Mouse (Mus musculus) heart, postnatal 25 days (tissue): ENCODE measurements around the gene Ankrd16. TPM values are rescaled to one million over a fixed set of nuclear protein-coding genes. Genes with fewer than 3 reads are reported as not detected.

ENCODE experiments used
- DNase-seq: peaks from one replicate; pipeline ENCODE4 v3.0.0; 2022; ENCODE audit warnings: low spot score
- intact Hi-C: fragments of 180-260 bp; cut with DNase I; formaldehyde crosslinking; loops from one replicate; pipeline ENCODE4 v1.15.1; 2025
- total RNA-seq, 2 experiments: library from RNA; stranded (reverse); gene quantifications; 2 replicates each; pipeline ENCODE4 v1.2.3; 2021

The Ankrd16 gene
- total RNA-seq, result 10 to 100 TPM; 18.8 to 21.5 TPM

GRCm38 (mm10) chr2:11777091-11778068, at the start of gene Ankrd16, which contains the start of gene Fbh1:
Gene Ankrd16, plus strand, starts transcription at chr2:11777876.
Gene Fbh1, minus strand, starts transcription at chr2:11777582.
- intact Hi-C loops, result loop anchor here (5.0 kb wide), 2 partner anchors 70 to 175 kb away; partner anchors contain the start of genes Il15ra and Rbm17
- DNase-seq, result peak; percentile 99

GRCm38 (mm10) chr2:11729091-11729490, 48.6 kb upstream of the Ankrd16 start:
- intact Hi-C loops, result no loop called here
- DNase-seq, result no peak

- intact Hi-C loops, result no loop called here
- no peak for DNase-seq
These were observed 44.7 kb upstream of the Ankrd16 start for GRCm38 (mm10) chr2:11732978-11733377.

DNA sequence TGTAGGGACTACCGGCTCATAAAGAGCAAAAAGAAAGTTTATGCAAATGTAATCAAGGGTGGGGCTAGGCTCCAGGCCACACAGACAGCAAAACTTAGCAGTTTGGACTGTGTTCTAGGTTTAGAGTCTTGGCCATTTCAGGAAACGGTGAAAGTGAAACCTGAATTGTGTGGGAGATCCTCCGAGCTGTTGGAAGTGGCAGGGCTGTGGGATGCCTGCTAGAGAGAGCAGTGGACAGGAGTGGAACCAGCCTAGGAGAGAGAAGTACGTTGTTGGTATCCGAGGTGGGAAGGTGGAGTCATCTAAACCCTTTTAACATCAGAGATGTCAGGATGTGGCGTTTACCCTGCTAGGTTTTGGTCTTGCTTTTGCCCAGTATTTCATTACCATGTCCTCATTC, 41.8 kb upstream of the Ankrd16 start:
- DNase-seq, result no peak
- intact Hi-C loops, result no loop called here

DNA sequence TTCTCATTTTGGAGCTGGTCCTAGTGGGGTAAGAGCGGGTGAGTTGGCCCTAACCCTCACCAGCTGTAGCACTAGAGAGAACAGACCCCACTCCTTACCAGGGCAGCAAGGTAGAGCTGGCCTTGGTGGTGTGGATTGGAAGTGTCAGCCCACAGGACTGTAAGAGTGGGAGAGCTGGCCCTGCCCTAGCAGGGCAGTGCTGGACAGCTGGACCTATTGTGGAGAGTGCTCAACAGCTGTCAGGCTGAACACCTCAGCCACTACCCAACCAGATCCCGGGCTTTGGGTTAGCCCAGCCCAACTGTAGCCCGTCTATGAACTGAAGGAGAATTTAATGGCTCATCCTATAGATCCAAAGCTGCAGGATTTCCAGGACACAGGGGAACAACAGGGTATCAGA, 38.9 kb upstream of the Ankrd16 start:
- no peak for DNase-seq
- intact Hi-C loops, result no loop called here

DNA sequence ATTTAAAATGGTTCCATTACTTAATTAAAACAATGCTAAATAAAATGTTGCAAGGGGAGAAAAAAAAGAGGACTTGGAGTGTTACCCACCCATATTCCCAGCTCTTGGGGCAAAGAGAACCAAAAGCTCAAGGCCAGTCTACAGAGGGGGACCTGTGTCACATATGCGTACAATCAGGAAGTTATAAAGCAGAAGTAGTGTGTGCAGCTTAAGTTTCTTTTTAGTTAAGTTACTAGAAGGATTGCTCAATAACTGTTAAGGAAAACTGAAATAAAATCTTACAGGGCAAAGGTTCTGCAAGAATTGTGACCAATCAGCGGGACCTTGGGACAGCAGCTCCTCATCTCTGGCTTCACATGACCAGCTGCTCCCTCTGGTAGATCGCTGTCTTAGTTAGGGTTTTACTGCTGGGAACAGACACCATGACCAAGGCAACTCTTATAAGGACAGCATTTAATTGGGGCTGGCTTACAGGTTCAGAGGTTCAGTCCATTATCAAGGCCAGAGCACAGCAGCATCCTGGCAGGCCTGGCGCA, 38.1 kb upstream of the Ankrd16 start:
- intact Hi-C loops, result no loop called here
- no peak for DNase-seq

GRCm38 (mm10) chr2:11762541-11762940, 15.1 kb upstream of the Ankrd16 start:
- intact Hi-C loops, result no loop called here
- DNase-seq, result no peak

DNA sequence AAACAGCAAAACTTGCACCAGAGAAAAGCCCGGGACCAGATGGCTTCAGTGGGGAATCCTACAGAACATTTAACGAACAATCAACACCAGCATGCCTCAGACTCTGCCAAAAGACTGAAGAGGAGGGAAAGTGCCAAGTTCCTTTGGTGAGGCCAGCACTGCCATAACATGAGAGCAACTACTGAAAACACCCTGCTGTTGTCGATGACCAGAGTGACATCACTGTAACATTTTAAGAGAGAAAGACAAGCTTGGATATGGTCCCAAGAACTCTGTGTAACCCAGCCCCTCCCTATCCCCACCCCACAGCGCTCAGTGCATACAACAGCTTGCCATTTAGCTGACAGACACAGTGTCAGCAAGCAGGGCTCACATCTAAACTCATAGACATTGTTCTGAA, 12.0 kb upstream of the Ankrd16 start:
- intact Hi-C loops, result no loop called here
- DNase-seq, result no peak

GRCm38 (mm10) chr2:11766485-11767160, 11.1 kb upstream of the Ankrd16 start:
- no peak for DNase-seq
- intact Hi-C loops, result no loop called here

DNA sequence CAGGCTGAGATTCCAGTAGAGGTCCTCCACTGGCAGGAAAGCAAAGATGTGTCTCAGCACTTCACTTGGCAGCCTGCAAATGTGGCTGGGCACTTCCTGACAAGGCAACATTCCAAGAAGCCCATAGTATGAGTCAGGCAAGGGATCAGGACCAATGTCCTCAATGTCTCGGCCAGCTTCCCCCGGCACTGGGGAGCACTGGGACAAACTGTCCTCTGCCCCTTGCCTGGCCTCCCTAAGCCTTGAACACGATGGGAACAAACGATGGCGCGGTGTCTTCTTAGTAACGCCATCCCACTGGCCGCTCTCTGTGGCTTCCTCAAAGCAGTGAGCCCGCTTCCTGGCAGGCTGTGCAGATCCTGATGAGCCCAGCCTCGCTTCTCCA, 10.5 kb upstream of the Ankrd16 start:
- intact Hi-C loops, result no loop called here

DNA sequence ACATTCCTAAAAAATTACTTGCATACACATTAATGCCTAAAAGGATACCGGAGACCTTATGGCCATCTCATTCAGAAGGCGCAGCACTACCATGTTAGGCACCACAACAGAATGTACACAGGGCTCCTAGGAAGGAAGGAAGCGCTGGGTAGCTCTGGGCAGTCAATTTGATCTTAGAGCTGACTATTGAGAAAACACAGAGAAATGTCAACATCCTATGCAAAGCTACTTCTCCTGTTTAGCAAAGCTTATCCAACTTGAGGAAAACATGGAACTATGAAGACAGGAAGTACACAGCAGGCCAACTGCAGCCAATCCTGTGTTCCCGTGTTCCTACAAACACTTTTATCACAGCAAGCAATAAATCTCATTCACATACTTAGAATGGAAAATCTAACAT, 6.0 kb upstream of the Ankrd16 start:
- intact Hi-C loops, result loop anchor here (5.0 kb wide), 1 partner anchor 49 kb away; no protein-coding TSS in a partner anchor
- DNase-seq, result no peak

More for the DNA sequence above, 10.5 kb upstream of the Ankrd16 start:
- no peak for DNase-seq

DNA sequence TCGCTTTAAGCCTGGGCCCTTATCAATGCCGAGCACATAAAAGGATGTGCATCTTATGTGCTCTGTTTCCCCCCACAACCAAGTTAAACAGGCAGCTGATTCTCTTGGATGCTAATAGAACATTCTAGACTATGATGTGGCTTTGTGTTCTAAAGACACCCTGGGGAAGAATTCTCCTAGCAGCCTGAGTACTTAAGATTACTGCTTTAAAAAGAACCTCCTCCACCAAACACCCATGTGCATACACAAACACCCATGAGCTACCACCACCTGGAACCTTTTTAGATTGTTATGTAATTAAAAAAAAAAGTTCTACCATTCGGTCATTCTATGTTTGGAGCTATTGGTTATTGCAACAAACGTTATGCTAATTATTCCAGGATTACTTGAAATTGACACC, 5.3 kb upstream of the Ankrd16 start:
- no peak for DNase-seq
- intact Hi-C loops, result loop anchor here (5.0 kb wide), 1 partner anchor 50 kb away; no protein-coding TSS in a partner anchor

DNA sequence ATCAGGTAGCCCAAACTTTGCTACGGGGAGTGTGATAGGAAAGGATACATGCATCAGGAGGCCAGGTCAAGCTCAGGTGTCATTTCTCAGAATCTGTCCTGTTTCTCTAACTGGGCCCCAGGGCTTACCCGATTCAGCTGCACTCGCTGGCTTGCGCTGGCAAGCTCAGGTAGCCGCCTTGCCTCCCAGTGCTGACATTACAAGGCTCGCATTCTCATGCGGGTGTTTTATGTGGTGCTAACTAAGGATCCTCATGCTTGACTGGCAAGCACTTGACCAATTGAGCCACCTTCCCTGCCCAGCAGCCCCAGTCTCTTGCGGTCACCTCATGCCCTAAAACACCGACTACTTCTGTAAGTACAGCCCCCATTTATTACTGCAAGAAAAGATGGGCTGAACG, 3.2 kb upstream of the Ankrd16 start:
- intact Hi-C loops, result loop anchor here (5.0 kb wide), 1 partner anchor 52 kb away; no protein-coding TSS in a partner anchor
- DNase-seq, result no peak

DNA sequence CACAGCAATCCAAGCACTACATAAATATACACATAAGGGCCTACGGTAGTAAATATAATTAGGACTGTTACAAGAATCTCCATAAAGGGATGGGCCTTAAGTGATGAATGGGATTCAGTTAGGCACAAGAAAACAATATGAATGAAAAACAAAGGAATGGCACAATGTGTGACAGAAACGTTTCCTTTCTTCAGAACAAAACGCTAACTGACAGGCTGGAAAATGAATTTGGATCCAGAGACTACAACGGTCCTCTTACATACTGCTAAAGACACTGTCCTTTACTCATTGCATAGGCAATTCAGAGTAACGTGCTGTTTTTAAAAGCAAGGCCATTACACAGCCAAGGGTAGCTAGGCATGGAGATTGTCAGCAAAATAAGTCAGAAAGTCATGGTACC, 2.6 kb upstream of the Ankrd16 start:
- DNase-seq, result no peak
- intact Hi-C loops, result loop anchor here (5.0 kb wide), 2 partner anchors 68 to 173 kb away; partner anchors contain the start of genes Il15ra and Rbm17

- intact Hi-C loops, result loop anchor here (5.0 kb wide), 2 partner anchors 69 to 174 kb away; partner anchors contain the start of genes Il15ra and Rbm17
These were observed 1.3 kb upstream of the Ankrd16 start for GRCm38 (mm10) chr2:11776415-11776814.

DNA sequence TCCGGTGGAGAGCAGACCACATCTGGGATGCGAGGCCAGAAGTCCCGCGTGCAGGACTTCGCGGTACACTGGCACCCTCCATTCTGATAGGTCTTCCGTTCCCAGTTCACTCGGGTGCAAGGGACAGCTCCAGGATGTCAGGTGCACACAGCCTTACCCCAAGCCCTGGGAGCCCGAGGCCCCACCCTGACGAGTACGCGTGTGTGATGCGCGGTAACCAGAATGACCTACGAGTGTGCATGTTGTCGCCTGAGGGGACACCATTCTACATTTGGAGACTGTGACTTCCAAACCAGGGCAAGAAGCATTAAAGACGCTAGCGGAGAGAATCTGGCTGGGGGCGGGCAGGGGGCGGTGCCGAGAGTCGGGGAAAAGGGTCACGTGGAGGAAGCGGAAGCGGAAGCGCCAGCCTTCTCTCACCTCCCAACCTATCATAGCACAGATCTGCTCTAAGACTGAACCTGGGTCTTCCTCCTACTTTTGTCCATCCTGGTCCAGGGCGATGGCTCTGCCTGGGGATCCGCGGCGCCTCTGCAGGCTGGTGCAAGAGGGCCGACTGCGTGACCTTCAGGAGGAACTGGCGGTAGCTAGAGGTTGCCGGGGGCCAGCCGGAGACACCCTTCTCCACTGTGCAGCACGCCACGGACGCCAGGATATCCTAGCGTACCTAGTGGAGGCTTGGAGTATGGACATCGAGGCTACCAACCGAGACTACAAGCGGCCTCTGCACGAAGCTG, 579 bp downstream of the Ankrd16 start:
- intact Hi-C loops, result loop anchor here (5.0 kb wide), 2 partner anchors 71 to 176 kb away; partner anchors contain the start of genes Il15ra and Rbm17
- peak; percentile 64 for DNase-seq

More at GRCm38 (mm10) chr2:11776415-11776814, 1.3 kb upstream of the Ankrd16 start:
- no peak for DNase-seq

DNA sequence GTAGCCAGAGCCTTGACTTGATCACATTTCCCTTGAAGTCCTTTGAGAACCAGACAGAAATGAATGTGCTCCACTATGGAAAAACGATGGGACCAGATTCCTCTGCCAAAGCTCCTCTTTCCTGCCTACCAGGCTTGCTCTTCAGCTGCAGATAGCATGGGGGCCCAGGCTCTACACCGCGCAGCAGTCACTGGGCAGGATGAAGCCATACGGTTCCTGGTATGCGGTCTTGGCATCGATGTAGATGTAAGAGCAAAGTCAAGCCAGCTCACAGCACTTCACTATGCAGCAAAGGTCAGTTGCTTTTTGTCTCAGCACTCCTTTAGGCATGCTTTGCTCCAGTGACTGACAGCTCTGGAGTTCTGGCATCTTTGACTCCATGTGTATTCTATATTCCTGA, 6.5 kb downstream of the Ankrd16 start:
- intact Hi-C loops, result no loop called here
- no peak for DNase-seq

- no peak for DNase-seq
- intact Hi-C loops, result no loop called here
These were observed 17.0 kb downstream of the Ankrd16 start for GRCm38 (mm10) chr2:11794668-11795067.

- DNase-seq, result no peak
- intact Hi-C loops, result no loop called here
These were observed 20.3 kb downstream of the Ankrd16 start for GRCm38 (mm10) chr2:11797930-11798364.
